Mouse (Mus musculus) large intestine, adult 2 months (tissue): Measurements from ENCODE around the gene Tns2. TPM values are rescaled to one million over a fixed set of nuclear protein-coding genes. Genes with fewer than 3 reads are reported as not detected.
"Not testable (repeated sequence)": the region's sequence is repeated elsewhere in the genome, so short reads cannot be mapped to it uniquely, and the experiment has no call there.

Experiments
- DNase-seq: peaks from one replicate; pipeline ENCODE4 v3.0.0-alpha.2; 2012; ENCODE audit warnings: low read depth, low spot score
- WGBS: fragments of 180-500 bp; shearing (Covaris S2); methylation state at CpG from one replicate; pipeline ENCODE4 v1.1.7; 2018; 5-methylcytosine and 5-hydroxymethylcytosine counted together
- polyA plus RNA-seq: library from polyadenylated mRNA; depleted of rRNA; stranded (reverse); fragments of >200 nt; gene quantifications from 2 replicates; pipeline ENCODE4 v1.2.3, GENCODE M21; 2012; rRNA removed

Gene Tns2
- 37.0 and 45.5 TPM in 2 replicates for polyA plus RNA-seq

DNA sequence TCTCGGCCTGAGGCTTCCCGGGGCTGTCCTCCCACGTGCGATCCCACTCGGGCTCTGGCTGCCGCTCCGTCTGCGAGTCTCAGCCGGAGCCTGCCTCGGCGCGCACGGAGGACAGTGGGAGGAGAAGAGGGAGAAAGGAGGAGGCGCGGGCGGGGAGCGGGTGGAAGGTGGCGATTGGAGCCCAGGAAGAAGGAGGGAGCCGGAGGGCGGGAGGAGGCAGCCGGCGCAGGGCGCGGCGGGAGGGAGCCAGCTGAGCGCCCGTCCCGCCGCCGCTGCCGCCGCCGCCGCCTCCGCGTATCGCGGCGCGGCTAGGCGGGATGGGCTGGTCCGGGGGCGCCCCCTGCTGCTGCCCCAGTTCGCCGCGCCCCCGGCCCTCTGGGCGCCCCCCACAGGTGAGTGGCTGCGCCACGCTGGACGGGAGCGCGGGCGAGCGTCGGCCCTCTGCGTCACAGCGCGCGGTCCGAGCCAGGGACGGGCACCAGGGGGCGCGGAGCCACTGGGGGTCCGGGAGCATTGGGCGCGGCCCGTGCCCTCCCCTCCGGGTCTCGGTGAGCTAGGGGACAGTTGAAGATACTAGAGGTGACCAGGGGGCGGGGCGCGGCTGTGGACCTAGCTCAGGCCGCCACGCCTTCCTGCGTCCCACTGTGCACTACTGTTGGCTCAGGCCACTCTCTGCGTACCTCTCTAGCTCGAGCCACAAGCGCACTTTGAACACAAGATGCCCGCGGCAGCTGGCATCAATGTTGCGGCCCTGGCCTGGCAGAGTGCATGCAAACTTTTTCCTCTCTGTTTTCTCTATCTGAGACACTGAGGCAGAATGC lies at the start of gene Tns2:
TSS of gene Tns2 (plus strand) at position 253 of the 821 bp plus-strand sequence.
- under 1% methylated on average over 71 of the region's 82 CpGs for WGBS
- no peak for DNase-seq

DNA sequence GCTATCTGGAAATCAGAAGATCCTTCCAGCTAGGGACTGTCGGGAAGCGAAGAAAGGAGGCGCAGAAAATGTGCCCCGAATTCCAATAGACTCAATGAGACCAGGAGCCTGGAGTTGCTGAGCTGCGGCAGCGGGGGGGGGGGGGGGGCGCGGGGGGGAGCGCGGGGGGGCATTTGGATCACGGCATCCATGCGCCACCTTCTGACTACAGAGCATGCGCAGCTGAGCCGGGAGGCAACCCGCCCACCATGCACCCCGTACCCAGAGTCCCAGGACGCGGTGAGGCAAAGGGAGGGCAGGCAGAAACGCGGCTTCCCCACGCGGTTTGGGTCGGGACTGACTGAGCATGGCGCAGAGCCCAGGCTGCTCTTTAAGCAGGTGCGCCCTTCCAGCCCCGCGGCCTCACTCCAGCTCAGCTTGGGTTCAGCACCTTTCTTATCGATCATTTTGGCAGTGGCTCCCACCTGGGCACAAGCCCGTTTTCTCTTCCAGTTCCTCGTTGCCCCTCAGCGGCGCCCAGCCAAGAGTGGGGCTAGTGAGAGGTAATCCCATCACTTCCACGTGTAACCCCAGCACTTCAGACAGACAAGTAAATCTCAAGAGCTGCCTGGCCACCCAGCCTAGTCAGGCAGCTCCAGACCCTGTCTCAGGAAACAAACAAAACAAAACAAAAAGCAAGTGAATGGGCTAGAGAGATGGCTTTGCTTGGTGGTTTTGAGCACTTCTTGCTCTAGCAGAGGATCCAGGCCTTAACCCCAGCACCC lies 48.1 kb upstream of the Tns2 start:
- no peak for DNase-seq
- under 1% methylated on average over 30 of the region's 33 CpGs for WGBS

DNA sequence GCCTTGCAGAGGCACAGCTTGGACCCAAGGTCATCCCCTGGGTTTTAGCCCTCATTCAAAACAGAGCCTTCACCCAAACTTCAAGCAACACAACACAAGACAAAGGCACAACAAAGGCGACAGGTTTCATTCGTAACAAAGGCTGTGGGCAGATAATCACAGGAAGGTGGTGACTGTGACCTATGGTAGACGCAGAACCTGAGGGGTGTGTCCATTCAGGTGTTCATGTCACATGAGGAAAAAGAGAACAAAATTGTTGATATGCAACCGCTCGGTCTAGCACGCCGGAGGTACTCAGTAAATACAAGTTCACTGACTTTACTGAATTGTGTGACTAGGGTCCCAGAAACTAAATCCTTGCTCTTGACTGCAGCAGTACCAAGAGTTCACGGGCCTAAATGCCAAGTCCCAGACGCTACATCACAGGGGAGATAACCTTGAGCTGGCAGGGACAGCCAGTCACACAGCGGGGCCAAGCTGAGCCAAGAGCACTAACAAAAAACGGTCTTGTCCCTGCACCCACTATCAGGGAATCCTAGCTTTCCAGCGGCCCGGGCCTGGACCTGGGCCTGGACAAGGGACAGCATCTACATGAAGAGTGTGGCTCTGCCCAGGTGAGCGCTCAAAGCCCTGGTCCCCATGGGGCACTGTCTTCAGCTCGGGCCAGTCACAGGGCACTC lies 43.6 kb upstream of the Tns2 start:
- WGBS, result 90% methylated on average over 15 of the region's 15 CpGs
- DNase-seq, result no peak

DNA sequence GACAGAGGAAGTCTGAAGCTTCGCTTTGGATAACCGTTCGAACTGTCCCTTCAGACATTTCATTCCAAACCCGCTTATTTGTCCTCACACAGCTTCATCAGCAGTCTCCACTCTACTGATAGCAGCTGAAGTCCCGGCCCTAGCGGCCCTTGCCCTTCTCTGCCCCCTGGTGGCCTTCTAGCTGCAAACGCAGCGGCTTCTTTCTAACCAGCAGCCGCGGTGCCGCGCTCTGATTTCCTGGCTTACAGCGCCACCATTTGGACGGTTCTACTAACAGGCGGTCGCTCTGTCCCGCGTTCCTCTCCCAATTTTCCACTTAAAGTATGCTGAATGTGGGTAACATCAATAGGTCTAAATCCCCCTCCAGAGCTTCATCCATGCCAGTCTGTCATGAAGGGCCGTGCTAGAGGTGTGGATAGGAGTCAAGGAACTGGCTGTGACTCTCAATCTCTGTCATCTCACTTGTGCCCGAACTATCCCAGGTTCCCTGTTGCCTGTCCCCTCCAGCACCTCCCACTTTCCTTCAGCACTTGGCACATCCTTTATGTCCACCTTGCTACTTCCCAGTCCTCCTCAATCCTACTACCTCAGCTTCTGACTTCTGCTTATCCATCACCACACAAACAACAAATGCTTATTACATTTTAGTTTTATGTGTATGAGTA lies 34.4 kb upstream of the Tns2 start:
- DNase-seq, result peak; percentile 93
- 3% methylated on average over 20 of the region's 20 CpGs for WGBS

DNA sequence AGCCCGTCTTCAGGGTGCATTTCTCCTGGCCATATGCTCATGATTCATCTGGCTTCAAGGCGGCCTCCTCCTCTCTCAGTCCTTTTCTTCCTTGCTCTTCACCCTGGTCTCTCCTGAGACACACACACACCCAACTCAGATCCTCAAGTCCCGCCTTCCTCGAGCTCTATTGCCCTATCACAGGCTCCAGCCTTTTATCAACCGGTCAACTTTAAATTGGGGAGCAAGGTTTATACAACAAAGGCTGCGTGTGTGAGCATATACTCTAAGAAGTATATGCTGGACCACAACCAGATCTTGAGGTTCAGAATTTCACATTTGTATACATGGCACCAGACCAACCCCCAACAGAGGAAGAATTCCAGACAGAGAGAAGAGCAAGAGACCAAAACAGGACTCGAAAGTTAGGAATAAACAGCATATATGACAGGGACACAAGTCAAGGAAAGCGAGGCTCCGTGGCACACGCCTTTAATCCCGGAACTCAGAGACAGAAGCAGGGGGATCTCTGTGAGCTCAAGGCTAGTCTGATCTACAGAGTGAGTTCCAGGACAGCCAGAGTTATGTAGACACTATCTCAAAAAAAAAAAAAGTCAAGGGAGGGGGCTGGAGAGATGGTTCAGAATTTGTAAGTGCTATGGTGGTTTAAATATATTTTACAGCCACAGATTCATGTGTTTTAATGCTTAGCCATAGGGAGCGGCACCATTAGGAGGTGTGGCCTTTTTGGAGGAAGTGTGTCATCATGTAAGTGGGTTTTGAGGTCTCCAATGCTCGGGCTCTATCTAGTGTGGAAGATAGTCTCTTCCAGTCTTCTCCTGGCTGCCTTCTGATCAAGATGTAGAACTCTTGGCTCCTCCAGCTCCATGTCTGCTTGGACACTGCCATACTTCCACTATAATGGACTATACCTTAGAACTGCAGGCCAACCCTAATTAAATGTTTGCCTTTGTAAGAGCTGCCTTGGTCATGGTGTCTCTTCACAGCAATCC lies 29.4 kb upstream of the Tns2 start:
- 40% methylated on average over 13 of the region's 13 CpGs for WGBS

DNA sequence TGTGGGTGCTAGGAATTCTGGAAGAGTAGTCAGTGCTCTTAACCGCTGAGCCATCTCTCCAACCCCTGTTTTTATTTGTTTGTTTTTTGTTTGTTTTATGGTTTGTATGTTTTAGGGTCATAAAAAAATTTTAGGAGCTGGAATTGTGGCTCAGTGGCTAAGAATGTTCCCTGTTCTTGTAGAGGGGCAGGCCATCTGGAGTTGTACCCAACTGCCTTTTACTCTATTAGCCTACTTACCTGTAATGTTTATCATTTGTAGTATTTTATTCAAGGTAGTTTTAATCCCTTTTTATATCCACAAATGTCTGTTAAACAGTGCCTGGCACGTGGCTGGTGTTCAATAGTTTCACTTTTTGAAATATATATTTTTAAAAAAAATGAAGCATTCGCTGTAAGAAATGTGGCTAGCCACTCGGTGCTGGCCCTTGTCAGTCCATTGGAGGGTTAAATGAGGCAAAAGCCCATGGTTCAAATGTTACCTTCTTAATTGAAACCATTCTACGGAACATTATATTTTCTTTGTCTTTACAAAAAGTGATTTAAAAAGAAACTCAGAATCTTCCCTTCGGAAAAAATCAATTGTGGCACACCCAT lies 27.2 kb upstream of the Tns2 start:
- DNase-seq, result no peak
- WGBS, result 5% methylated on average over 6 of the region's 6 CpGs

More for the DNA sequence above, 29.4 kb upstream of the Tns2 start:
- no peak for DNase-seq

DNA sequence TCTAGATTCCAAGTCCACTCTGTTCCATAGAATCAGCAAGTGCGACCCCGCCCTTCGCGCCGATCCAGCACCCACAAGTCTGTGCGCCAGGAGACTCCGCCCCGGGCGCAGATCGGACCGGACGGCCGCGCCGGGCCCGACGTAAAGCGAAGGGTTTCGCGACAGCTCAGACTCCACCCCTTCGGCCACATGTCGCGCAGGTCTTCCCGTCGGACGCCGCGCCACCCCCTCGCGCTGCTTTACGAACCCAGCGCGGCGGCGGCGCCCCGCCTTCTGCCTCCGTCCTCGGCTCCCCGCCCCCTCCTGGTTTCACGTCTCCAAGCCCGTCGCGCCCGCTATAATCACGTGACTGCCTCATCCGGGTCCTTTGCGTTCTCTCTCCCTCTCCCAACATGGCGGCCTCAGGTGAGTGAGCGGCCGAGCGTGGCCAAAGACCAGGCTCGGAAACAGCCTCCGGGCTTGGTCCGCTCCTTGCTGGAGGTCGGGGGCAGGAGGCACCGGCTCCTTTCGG lies 26.6 kb upstream of the Tns2 start, which contains the start of gene Eif4b:
TSS of gene Eif4b (plus strand) at position 215 of the 511 bp plus-strand sequence.
- peak; percentile 95 for DNase-seq
- under 1% methylated on average over 58 of the region's 58 CpGs for WGBS

DNA sequence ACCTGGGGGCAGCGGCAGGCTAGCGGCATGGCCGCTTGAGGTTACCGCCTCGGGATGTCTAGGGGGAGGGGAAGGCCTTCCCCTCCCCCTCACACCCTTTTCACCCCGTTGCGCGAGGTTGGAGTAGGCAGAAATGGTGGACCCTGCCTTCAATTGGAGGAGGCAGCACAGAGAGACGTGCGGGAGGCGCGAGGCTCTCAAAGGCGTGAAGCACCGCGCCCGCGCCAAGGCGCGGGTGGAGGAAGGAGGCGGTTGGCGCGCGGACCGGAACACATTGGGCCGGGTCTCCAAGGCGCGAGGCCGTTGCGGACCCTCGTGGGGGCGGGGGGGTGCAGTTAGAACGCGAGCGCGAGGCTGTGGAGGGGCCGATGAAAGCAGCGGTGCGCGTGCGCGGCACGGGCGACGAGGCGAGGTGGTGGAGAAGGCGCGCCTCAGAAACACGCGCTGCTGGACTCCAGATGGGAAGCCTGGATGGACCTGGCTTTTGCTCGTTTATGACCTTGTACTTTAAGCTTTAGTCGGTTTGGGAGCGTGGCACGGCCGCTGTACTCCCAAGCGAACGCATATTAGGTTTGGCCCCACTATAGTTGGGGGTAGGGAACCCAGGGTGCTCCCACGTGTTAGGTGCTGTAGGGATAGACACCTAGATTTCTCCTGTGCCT lies 26.0 kb upstream of the Tns2 start:
- WGBS, result under 1% methylated on average over 57 of the region's 57 CpGs
- DNase-seq, result no peak

DNA sequence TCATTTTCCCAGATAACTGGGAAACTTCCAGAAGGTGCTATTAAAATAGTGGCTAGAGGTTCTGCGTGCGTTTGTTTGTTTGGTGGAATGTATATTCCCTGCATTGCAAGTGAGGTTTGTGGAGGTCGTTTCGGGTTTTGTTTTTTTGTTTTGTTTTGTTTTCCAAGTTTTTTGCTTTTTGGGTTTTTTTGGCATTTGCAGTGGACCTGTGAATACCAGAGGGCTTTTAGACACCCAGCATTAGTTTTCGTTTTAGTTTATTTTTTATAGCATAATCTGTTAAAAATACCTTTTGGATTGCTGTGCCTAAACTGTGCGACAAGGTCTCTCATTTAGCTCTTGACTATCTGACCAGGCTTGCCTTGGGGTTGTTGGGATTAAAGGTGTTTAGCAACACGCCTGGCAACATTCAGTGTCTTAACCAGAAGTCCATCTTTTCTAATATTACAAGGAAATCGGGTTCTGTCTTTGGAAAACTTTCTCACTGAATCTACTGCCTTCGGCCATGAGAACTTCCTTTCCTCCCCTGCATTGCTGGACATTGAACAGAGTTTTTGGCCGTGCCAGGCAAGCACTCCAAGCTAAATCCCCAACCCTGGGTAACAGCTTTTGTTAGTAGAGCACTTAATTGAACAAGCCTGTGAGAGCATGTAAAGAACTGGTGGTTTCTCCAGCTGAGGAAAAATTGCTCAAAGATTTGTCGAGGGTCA lies 25.2 kb upstream of the Tns2 start:
- WGBS, result 5% methylated on average over 11 of the region's 11 CpGs
- no peak for DNase-seq

DNA sequence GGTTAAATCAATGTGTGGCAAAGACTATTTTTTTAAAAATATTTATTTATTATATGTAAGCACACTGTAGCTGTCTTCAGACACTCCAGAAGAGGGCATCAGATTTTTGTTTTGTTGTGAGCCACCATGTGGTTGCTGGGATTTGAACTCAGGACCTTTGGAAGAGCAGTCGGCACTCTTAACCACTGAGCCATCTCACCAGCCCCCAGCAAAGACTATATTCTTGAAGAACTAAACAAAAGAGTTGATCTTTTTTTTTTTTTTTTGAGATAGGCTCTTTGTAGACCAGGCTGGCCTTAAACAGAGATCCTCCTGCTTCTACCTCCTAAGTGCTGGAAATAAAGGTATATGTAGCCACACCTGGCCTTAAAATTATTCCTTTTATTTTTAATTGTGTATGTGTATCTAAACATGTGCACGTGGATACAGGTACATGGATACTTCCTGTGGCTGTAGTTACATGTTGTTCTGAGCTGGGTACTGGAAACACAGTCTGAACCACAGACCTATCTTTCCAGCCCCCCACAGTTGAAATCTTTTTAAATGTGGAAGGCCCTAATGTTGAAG lies 23.0 kb upstream of the Tns2 start:
- DNase-seq, result no peak
- WGBS, result 59% methylated on average over 2 of the region's 2 CpGs

DNA sequence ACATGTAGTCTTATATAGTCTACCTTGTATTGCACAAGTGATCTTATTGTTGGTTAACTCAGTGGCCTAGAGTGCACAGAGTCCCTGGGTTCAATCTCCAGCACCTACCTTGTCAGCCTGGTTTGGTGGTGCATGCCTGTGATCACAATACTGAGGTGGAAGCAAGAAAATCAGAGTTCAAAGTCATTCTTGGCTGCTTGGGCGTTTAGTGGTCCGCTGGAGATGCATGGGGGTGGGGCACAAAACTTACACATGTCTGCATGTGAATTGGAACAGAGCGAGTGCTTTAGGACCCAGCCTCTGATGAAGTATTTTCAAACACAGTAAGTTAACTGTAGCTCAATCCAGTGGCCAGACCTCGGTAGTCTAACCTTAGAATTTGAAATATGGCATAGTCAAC lies 21.0 kb upstream of the Tns2 start:
- 64% methylated on average over 4 of the region's 4 CpGs for WGBS
- DNase-seq, result no peak

DNA sequence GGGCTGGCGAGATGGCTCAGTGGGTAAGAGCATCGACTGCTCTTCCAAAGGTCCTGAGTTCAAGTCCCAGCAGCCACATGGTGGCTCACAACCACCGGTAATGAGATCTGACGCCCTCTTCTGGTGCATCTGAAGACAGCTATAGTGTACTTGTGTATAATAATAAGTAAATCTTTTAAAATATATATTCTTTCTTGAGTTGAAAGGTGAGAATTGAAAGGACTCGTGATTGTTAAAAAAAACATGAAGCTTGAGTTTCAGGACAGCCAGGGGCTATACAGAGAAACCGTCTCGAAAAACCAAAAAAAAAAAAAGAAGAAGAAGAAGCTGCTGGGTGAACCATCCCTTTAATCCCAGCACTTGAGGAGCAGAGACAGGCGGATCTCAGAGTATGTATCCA lies 20.3 kb upstream of the Tns2 start:
- DNase-seq, result not testable (repeated sequence)
- 65% methylated on average over 8 of the region's 8 CpGs for WGBS

DNA sequence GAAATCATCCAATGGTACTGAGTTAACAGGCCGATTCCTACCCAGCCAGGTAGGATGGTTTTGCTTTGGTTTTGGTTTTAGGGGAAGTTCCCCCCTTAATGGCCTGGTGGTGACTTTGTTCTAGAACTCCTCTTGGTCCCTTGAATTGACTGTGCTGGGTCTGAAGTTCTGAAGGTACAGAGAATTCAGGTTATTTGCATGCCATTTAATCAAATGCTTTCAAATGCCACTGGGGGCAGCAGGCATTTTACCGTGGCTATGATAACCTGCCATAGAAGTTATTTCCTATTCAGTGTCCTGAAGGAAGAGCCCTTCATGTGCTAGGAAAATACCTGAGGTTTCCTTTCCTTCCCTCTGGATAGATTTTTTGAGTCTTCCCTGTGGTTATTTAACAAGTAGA lies 19.8 kb upstream of the Tns2 start:
- 44% methylated on average over 2 of the region's 2 CpGs for WGBS
- DNase-seq, result no peak

DNA sequence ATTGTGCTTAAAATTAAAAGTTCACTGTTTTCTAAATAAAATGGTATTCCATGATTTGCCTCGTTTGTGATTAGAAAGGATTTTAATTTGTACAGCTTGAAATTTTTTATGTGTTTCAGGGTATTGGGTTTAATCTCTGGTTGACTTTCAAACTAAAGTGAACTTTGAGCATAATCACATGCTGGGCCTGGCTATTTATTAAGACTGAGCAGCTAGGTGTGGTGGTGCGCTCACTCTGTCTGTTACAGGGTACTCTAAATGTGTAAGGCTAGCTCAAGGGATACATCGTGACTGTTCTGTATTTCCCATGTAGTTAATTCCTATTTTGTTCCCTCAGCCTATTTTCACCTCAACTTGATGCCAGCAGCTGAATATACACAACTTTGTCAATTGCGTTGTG lies 18.1 kb upstream of the Tns2 start:
- WGBS, result 75% methylated on average over 4 of the region's 4 CpGs
- DNase-seq, result no peak

DNA sequence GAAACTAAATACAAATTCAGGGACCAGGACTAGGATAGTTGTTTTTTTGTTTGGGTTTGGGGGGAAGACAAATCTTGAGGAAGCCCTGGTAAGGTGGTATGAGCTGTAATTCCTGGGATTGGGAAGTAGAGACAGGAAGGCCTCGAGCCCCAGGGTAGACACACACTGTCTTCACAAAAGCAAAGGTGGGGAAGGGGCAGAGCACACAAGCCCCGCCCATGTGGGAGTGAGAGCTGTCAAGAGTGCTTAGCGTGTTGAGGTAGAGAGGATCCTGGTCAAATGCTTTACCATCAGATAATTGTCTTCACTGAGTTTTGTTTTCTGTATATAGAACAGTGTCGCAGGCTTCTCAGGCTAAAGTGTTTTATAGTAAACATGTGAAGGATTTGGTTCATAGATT lies 17.2 kb upstream of the Tns2 start:
- WGBS, result 77% methylated on average over 4 of the region's 4 CpGs

DNA sequence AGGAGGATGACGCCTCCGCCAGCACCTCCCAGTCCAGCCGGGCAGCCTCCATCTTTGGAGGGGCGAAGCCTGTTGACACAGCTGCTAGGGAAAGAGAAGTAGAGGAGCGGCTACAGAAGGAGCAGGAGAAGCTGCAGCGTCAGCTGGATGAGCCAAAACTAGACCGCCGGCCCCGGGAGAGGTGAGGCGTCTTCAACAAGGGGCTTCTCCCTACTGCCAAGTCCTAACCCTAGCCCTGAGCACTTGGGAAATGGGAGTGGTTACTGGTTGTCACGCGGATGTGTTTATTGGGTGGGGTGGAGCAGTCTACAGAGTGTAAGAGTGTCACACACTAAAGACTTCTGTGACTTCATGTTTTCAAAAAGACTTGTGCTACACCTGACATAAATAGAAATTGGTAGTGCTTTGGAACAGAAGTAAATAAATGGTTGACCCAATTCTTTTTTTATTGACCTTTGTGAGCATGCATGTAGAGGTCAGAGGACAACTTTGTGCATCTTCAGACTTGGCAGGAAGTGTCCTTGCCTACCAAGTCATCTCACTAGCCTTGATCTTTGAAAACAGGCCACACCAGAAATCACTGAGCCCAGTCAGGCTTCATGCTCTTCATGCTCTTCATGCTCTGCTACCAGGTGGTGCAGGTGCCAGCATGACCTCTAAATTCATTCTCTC lies 10.2 kb upstream of the Tns2 start:
- 53% methylated on average over 12 of the region's 12 CpGs for WGBS
- DNase-seq, result no peak

More for the DNA sequence above, 17.2 kb upstream of the Tns2 start:
- no peak for DNase-seq
